Mouse (Mus musculus) E14TG2a.4 (cell line): ENCODE data around the gene Snai3.

Experiments used
- CTCF ChIP-seq: conservative IDR thresholded peaks from 2 replicates; pipeline ENCODE4 v1.5.1; 2014; ENCODE audit warnings: low read length
- NANOG ChIP-seq: IDR thresholded peaks from 2 replicates; pipeline ENCODE4 v1.6.1; 2014; ENCODE audit warnings: borderline replicate concordance, low read length, mixed read lengths
- POU5F1 ChIP-seq: IDR thresholded peaks from 2 replicates; pipeline ENCODE4 v1.6.1; 2014; ENCODE audit warnings: low read length, borderline replicate concordance

- TF ChIP-seq CTCF (no peak), POU5F1 (no peak), NANOG (no peak)
These were observed 15.3 kb downstream of the Snai3 start for GRCm38 (mm10) chr8:122445203-122445602.
